Mouse (Mus musculus) retina, embryonic 14.5 days (tissue): ENCODE measurements at regions not wholly inside any gene's neighbourhood (a gene's known extent, or its start where the extent isn't known, plus 50 kb on each side); places are given as distances from the start of the nearest gene placed in this dataset.

Experiments used
- DNase-seq: peaks from one replicate; pipeline ENCODE4 v3.0.0-alpha.2; 2015; ENCODE audit warnings: low spot score

DNA sequence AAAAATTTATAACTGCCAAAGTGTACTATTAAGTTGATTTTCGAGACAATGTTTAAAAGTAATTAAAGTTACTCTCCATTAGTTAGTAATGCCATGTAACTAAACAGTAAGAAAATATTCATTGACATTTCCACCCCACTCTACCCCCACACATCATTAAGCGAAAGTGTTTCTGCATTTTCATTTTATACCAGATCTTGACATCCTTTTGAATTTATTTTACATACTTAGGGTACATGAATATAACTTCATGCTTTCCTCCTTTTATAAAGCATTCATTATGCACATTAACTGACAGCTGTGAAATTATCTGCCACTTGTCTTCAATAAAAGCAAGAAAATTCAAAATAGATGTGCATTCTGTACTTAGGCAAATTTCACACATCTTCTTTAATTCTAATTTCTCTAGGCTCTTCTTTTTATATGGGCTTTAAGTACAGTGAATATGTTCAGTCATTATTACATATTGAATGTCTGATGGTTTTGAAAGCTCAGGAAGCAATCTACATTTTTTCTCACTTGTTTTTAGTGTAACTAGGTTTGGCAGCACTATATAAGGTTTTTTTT is 526.5 kb downstream of the Epha5 start:
- DNase-seq: no peak

DNA sequence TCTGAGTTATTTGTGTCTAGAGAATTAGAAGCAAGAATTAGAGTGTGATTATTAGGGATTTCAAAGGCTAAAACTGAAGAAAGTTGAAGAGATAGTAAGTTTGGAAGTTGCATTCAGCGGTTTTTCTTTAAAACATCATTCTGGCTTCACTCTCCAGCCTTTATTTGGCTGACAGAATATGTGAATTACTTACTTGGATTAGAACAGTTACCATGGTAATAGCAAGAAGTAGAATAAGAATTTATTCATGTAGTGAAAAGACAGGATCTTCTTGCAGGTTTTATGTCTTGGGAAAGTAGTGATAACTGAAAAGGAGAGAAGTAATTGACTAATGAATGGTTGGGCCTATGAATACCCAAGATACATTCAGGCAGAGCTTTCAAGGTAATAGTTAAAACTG is 517.1 kb upstream of the Tecrl start:
- no peak for DNase-seq

- no peak for DNase-seq
These were observed 513.4 kb upstream of the Tecrl start for GRCm38 (mm10) chr5:83868359-83868758.

DNA sequence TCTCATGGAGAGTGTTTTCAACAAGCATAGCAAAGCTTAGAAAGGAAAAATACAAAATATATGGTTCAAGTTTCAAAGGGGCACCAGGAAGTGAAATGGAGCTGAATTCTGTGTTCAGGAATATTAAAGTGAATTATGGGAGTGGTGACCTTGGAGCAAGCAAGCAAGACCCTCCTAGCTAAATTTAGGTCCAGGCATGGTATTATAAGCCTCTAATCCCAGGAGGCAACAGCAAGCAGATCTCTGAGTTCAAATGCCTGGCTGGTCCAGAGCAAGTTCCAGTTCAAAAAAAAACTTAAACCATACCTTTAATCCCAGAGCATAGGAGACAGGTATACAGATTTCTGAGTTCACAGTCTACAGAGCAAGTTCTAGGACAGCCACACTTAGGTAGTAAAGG is 506.7 kb upstream of the Tecrl start:
- DNase-seq: no peak

DNA sequence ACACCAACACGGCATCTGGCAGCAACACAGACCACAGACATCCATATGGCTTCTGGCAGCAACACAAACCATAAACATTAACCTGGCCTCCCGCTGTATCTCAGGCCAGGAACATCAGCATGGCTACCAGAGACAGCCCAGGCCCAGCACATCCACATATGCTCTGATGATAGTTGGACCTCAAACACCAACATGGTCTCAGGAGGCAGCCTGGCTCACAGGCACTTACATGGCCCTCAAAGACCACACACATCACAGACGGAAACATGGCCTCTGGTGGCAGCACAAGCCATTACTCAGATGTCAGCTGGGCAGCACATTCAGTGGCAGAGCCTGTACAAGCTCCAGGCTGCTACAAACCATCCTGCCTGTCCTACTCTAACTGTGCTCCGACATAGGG is 497.0 kb upstream of the Tecrl start:
- DNase-seq: no peak

GRCm38 (mm10) chr5:83826561-83826960 is 471.6 kb upstream of the Tecrl start:
- no peak for DNase-seq

GRCm38 (mm10) chr5:83824838-83825466 is 470.0 kb upstream of the Tecrl start:
- peak; percentile 36 for DNase-seq

- no peak for DNase-seq
These were observed 456.3 kb upstream of the Tecrl start for GRCm38 (mm10) chr5:83811309-83811708.

- DNase-seq: no peak
These were observed 445.0 kb upstream of the Tecrl start for GRCm38 (mm10) chr5:83800028-83800427.

DNA sequence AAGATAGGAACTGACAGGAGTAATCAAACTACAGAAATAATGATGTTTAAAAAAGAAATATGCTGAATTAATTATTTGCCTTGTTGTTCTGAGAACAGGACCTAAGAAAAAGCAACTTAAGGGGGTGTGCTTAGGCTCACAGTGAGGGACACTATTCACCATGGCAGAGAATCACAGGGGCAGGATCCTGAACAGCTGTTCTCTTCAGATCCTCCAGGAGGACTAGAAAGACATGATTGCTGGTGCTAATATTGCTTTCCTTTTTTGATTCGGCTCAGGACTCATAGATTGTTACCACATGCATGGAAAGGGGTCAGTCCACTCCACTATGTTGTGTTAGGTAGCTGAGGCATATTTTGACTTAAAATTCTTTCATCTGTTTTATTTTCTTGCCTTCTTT is 425.4 kb upstream of the Tecrl start:
- DNase-seq: peak; percentile 51

DNA sequence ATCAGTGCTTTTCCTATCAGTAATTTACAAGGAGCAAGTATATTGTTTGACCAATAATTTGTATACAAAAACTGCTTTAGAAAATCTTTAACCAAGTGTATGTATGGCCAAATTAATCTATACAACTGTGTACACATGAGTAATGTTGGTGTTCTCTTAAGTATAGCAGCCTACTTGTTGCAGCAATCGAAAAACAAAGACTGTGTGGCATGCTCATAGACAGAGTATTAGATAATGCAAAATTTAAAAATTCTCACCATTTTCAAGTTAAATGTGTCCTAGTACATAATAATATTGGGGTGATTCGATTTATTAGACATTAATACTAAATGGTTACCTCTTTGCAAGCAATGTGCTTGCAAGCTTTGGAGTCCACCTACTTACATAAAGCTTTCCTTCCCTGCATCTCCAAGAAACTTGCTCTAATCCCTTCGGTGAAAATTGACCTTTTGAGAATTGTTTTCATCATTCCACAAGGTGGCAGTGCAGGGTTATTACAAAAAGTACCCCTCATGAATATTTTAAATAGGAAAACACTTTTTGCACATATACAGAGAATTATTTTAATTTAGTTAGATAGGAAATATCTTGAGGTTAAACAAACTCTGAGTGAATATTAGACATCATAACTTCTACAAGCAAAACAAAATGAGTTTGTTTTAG is 423.4 kb upstream of the Tecrl start:
- DNase-seq: peak; percentile 81

- DNase-seq: no peak
These were observed 386.9 kb upstream of the Tecrl start for GRCm38 (mm10) chr5:83741913-83742312.

GRCm38 (mm10) chr5:83695383-83695782 is 340.4 kb upstream of the Tecrl start:
- no peak for DNase-seq

DNA sequence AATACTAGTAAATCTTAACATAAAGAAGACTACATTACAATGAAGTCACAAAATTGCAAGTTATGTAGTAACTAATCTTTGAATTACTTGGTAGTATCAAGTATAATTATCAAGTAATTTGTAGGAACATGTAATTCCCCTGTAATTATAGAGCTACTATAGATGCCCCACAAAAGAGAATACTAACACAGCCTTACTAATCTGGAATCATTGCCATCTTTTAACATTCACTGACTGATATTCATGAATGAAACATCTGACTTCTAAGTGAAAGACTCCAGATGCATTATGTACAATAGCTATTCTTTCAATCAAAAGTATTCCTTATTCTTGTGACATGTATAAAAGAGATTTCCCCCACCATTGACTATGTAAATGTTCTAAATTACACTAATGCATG is 337.3 kb upstream of the Tecrl start:
- DNase-seq: no peak

- DNase-seq: no peak
These were observed 323.4 kb upstream of the Tecrl start for GRCm38 (mm10) chr5:83678373-83678772.

DNA sequence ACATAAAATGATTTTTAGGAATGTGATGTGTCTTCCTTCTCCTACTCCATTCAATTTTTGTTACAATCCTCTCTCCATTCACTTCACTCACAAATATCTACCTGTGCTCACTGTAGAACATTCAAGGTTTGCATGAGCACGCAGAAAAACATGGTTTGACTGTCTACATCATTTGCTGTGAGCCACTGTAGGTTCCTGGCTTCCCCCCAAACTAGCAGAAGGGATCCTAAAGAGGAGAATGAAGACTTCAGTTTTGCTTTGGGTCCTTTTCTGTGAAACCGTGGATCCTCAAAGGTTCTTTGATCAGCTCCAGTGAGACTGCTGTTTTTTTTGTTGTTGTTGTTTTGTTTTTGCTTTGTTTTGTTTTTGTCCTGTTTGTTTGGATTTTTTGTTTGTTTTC is 304.1 kb upstream of the Tecrl start:
- DNase-seq: no peak

GRCm38 (mm10) chr5:83651329-83651728 is 296.3 kb upstream of the Tecrl start:
- peak; percentile 22 for DNase-seq

GRCm38 (mm10) chr5:83622612-83623374 is 267.8 kb upstream of the Tecrl start:
- no peak for DNase-seq

- DNase-seq: peak; percentile 47
These were observed 255.8 kb upstream of the Tecrl start for GRCm38 (mm10) chr5:83610777-83611176.

DNA sequence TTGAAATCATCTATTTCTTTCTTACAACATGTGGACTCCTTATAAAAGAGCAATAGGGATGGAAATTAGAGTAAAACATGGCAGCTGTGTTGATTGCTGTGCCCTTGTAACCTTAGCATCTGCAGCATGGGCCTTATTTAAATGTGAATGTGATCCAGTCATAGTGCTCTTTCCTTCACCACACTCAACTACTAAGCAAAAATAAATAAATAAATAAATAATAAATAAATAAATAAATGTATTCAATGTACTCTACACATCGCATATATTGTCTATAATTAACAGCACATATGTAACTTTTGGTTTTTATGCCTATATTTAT is 238.3 kb upstream of the Tecrl start:
- no peak for DNase-seq

GRCm38 (mm10) chr5:83592587-83593288 is 237.7 kb upstream of the Tecrl start:
- DNase-seq: no peak
